Mouse (Mus musculus) NIH3T3 (cell line): ENCODE measurements at regions not wholly inside any gene's neighbourhood (a gene's known extent, or its start where the extent isn't known, plus 50 kb on each side); places are given as distances from the start of the nearest gene placed in this dataset.

Experiments used
- DNase-seq: peaks from one replicate; pipeline ENCODE4 v3.0.0-alpha.2; 2012; ENCODE audit warnings: low read depth

DNA sequence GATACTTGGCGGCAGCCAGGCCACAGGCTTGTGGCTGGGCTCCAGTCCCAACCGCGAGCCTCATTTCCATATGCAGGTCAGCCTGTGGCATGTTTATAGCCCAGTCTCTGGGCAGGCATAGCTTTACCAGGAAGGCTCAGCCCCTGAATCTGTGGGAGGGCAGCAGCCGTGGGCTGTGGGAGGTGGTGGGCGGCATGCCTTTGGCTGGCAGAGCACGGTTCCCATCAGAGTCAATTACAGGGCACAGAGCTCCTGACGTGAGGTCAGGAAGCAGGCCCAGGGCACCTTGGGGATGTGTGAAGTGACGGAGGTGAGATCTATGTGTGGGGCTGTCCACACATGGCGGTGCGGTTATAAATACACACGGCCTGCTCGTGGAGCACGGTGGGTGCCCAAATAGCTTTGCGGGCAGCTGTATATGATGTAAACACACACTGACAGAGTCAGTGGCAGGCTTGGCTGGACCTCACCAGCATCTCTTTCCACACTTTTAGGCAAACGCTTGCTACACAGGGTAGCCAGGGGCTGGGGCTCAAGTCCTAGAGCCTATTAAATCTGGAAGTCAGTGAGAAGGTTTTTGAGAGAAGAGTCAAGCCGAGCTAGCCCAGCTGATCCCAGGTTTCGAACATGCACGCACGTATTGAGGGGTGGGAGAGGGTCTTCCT is 71.8 kb downstream of the Gm525 start:
- peak; percentile 28 for DNase-seq

DNA sequence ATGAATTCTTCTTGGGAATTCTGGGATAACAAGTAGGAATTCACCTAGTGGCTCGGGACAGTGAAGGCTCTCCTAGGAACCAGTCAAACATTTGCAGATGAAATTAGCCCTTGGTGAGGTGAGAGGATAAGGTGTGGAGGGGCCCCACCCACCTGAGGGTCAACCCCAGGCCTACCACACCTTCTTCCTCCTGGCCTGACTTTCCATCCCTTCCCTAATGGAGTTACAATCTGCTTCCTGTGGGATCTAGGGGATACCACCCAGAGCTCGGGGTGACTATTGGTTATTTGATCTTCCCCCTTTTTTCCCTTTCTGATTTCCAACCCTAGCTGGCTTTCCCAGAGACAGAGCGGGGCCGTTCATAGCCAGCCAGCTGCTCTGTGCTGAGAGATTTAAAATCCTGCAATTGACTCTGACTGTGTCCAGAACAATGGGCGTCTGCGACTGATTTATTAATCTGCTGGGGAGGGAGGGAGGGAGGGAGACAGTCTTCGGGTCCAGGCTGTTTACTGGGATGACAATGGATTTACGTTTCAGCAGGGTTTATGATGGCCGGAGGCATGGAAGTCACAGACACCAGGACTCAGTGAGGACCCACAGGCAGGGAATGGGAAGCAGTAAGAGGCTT is 69.0 kb downstream of the Gm525 start:
- no peak for DNase-seq
